Mouse (Mus musculus) ES-CJ7 (cell line): ENCODE measurements at regions not wholly inside any gene's neighbourhood (a gene's known extent, or its start where the extent isn't known, plus 50 kb on each side); places are given as distances from the start of the nearest gene placed in this dataset.

Experiments used
- DNase-seq: peaks from one replicate; pipeline ENCODE4 v3.0.0; 2011; ENCODE audit warnings: low read depth, low spot score

GRCm38 (mm10) chr15:36945309-36945708 is 62.3 kb downstream of the Zfp706 start:
- no peak for DNase-seq

GRCm38 (mm10) chr15:36944556-36945171 is 62.9 kb downstream of the Zfp706 start:
- no peak for DNase-seq

GRCm38 (mm10) chr15:36943492-36944112 is 64.0 kb downstream of the Zfp706 start:
- DNase-seq = no peak

- no peak for DNase-seq
Measured at GRCm38 (mm10) chr15:36942261-36942660, 65.3 kb downstream of the Zfp706 start.

GRCm38 (mm10) chr15:36941741-36942140 is 65.8 kb downstream of the Zfp706 start:
- no peak for DNase-seq

- no peak for DNase-seq
Measured at GRCm38 (mm10) chr15:36939608-36940007, 68.0 kb downstream of the Zfp706 start.

GRCm38 (mm10) chr15:36939153-36939552 is 68.4 kb downstream of the Zfp706 start:
- DNase-seq = no peak

- DNase-seq = peak; percentile 95
Measured at GRCm38 (mm10) chr15:36938511-36939150, 68.9 kb downstream of the Zfp706 start.

GRCm38 (mm10) chr15:36937757-36938498 is 69.6 kb downstream of the Zfp706 start:
- DNase-seq = peak; percentile 34

- DNase-seq = no peak
Measured at GRCm38 (mm10) chr15:36937067-36937657, 70.4 kb downstream of the Zfp706 start.

- DNase-seq = no peak
Measured at GRCm38 (mm10) chr15:36934801-36935200, 72.8 kb downstream of the Zfp706 start.

GRCm38 (mm10) chr15:36933581-36933991 is 74.0 kb downstream of the Zfp706 start:
- peak; percentile 32 for DNase-seq

GRCm38 (mm10) chr15:36931460-36931859 is 76.1 kb downstream of the Zfp706 start:
- DNase-seq = peak; percentile 83

- DNase-seq = no peak
Measured at GRCm38 (mm10) chr15:36930433-36930832, 77.1 kb downstream of the Zfp706 start.

- peak; percentile 72 for DNase-seq
Measured at GRCm38 (mm10) chr15:36929786-36930185, 77.8 kb downstream of the Zfp706 start.

- DNase-seq = peak; percentile 47
Measured at GRCm38 (mm10) chr15:36929088-36929487, 78.5 kb downstream of the Zfp706 start.

- DNase-seq = no peak
Measured at GRCm38 (mm10) chr15:36928678-36929077, 78.9 kb downstream of the Zfp706 start.

- no peak for DNase-seq
Measured at GRCm38 (mm10) chr15:36927436-36927835, 80.1 kb downstream of the Zfp706 start.

- DNase-seq = no peak
Measured at GRCm38 (mm10) chr15:36924171-36924570, 83.4 kb downstream of the Zfp706 start.

- no peak for DNase-seq
Measured at GRCm38 (mm10) chr15:36921384-36921783, 86.2 kb downstream of the Zfp706 start.

GRCm38 (mm10) chr15:36920886-36921285 is 86.7 kb downstream of the Zfp706 start:
- DNase-seq = no peak

- DNase-seq = no peak
Measured at GRCm38 (mm10) chr15:36919704-36920103, 87.9 kb downstream of the Zfp706 start.
